Mouse (Mus musculus) embryo, embryonic 9.5 days (tissue): ENCODE measurements at regions not wholly inside any gene's neighbourhood (a gene's known extent, or its start where the extent isn't known, plus 50 kb on each side); places are given as distances from the start of the nearest gene placed in this dataset.
A peak's percentile ranks its signal among the peaks of the same experiment; 100 is the strongest.

Experiments
- DNase-seq: peaks from one replicate; pipeline ENCODE4 v3.0.0-alpha.2; 2017; ENCODE audit errors: extremely low spot score

DNA sequence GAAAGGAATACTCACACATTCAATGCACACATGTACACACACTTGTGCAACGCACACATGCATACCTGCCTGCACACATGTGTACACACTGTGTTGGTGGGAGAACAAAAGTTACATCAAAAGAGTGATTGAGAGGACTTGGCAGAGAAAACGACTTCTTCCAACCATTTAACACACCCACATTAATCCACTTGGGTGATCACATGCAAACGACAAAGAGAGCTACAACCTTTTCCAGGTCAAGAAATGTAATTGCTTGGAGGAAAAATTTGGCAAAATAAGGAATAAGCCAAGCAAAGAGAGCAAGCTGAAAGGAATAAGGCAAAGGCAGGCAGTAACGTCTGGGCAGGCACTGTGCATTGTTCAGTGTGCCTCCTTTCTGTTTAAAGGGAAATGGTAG, 67.3 kb downstream of the C1d start:
- no peak for DNase-seq

DNA sequence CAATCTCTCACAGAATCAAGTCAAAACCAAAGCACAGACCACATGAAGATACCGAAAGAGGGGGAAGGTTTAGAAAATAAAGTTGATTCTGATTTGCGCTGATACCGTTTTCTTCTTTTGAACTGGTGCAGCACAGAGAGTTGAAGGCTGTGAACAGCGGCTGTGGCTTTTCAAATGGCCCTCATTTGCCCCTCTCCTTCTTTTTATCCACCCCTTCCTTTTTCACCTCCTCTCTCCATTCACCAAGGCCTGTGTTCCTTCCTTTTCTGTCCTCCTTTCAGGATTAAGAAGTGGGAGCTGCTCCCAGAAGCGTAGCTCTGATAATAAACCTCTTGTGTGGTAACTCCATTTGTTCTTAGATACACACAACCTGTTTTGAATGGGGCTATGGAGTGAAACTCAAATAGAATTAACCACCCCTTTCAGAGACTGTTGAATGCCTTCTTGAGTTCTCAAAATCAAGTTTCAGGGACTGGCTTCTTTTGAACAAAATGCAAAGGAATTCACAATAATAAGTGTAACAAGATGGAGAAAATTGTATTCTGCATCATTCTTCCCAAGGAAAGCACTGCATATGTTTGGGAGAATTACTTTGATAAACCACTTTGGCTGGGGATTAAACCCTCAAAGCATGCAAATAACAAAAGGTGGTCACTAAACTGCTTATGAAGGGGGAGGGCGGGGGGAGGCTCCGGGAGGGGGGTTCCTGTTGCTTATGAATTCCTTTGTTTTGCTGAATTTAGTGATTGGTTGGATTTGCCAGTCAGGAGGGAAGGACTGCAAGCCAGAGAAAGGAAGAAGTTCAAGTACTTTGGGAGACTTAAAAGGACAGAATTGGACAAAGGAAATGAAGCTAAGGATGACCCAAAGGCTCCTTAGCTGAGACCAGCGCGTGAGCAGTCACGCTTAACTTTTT, 68.6 kb downstream of the C1d start:
- DNase-seq, result peak; percentile 22

DNA sequence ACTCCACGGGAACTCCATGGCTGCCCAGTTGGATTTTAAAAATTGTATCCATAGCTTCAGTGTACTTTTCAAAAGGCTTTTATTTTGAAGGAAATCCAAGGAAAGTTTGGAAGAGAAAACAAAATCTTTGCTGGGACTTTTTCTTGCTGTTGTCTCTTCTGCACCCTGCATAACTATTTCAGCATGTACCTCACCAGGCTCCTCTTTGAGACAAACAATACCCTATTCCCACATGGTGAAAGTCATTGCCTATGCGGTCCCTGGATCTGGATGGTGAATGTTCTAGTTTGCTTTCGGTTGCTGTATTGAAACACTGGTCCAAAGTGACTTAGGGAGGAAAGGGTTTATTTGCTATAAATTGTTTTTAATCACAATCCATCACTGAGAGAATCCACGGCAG, 69.3 kb downstream of the C1d start:
- no peak for DNase-seq

DNA sequence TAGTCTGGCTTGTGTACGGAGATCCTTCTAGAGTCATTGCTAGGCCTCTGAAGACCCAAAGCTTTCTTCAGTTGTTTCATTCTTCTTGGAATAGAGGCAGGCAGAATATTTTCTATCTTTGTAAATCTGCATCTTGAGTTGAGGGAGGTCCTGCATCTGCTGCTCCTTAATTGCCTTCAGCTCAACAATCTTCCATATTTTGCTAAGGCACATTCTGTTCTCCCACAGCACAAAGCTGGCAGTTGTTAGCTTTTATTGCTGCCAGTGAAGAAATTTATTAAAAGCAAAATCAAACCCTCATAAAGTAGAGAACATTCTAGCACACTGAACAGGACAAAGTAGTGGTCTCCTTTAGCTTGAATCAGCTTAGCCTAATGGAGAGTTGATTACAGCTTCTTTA, 94.1 kb downstream of the C1d start:
- DNase-seq, result no peak

DNA sequence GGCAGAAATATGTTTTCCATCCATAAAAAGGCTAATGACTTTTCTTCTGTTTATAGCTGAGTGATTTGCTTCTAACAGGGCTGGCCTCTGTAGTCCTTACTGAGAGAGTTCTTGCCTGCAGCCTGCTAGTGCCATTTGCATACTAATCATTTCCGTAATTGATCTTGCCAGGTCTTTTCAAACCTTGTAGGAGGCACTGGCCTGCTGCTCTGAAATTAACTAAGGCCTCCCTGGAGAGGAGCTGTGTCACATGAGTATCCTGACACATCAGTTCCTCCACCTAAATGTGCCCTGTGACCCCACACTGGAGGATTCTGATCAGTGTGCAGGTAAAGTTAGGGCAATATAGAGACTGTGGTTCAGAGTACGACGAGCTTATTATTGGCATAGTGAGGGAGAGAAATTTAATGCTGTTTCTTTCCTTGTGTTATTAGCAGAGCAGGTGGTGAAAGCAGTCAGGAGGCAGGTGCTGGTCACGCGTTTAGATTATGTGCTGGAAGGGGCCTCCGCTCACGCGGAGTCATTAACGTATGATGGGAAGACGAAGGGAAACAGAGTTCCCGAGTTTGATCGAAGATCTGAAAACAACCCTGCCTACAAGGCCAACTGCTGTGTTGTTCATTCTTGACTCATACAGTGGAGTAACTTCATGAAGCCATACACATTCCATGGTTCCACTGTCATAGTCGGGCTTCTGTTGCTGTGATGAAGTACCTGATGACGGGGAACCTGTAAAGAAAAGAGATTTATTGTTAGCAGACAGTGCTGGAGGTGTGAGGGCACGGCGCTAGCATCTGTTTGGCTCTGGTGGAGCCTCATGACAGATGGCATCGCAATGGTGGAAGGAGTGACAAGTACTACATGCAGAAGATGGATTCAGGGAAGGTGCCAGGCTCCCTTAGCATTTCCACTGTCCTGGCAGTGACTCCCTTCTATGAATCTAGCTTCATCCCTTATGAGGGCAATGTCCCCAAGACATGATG, 95.1 kb downstream of the C1d start:
- DNase-seq, result no peak

DNA sequence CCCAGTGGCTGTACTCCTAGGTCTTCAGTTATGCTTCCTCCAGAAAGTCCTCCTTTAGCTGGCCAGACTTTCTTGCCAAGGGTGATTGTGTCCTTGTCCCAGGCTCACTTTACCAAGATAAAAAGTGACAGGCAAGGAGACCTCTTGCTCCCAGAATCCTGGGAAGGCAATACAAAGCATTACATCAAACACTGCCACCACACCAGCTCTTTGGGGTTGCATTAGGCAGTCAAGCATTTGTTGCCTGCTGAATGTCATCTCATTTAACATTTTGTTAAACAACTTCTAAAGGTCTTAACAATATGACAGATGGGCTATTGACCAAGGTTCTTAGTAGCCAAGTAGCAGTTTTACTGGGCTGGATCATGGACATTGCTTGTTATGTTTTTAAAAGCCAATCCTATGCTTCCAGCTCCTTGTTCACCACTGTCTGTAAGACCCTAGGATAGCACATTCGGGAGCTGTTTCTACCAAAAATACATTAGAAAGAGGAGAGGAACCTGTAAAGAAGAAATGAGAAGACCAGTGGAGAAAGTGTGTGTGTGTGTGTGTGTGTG, 102.4 kb downstream of the C1d start:
- DNase-seq, result peak; percentile 10

DNA sequence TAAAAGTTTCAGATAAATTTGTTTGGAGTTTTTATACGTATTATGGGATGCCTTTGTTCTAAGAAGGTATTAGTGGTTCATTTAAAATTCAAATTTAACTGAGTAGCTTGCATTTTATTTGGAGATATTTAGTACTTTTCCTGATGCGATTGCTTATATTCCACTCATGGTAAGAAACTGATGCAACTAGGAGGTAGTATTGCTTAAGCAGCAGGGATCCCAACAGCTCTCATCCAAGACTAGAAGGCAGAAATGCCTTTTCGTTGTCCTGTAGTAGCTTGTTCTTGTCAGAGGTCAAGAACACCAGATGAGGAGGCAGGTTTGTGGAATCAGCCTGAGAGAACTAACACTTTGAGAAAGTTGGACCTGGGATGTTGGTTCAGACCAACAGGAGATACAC, 120.5 kb downstream of the C1d start:
- no peak for DNase-seq

DNA sequence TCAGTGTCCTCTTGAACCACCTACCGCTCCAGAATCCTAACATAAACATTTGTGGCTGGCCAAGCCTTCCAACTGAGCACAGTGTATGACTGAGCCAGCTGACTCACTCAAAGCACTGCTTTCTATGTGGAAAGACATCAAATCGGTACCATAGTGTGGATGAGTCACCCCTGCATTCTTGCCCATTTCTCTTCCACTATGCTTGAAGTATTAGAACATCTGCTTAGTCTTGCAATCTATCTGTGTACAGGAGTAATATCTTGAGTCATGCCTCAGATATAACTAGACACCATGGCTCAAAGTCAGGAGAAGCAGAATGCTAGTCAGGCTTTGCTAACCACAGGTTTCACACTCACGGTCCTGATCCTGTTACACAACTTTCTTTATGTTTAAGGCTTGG, 129.4 kb downstream of the C1d start:
- no peak for DNase-seq

DNA sequence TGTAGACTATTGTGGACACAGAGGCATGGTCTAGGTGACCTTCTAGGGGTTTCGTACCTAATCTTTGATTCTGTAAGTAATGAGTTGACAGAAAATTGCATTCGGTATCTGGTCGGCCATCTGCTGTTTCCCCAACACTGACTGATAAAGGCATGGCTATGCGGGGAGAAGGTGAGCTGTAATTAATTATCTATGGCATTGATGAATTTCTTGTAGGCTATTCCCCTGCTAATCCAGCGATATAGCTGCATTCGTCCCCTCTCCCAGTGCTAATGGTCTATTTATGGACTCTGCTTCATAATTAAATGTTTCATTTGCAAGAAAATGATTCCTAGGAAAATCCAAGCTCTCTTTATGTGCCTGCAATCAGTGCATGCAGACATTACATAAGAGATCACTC, 136.5 kb downstream of the C1d start:
- DNase-seq, result no peak

DNA sequence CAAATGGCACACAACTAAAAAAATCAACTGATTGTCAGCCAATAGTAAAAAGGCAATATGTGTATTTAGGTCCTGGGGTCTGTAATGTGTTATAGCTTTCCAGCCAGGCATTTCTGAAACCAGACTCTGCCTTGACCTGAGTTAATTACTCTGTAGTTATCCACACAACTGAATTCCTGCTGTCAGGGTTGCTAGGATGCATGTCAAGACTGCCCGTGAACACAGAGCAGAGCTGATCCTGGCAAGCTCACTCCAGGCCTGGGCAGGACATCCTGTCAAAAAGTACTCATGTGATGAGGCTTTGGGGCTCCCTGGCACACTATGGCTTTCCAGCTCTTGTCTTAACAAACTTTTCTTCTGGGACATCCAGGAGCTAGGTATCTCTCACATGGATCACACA, 157.2 kb downstream of the C1d start:
- peak; percentile 31 for DNase-seq

DNA sequence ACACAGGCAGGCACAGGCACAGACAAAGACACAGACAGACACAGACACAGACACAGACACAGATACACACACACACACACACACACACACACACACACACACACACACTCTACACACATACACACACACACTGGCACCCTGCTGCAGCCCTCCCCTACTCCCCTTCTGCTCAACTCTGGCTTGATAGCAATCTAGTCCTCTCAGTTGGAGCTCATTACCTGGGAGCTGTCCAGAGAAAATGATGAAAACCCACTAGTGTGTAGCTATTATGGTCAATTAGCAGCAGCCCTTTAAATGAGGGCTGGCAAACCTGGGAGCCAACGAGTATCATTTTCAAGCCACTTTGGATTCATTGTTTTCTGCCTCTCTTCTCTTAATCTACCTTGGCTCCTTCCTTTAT, 157.8 kb downstream of the C1d start:
- DNase-seq, result no peak

DNA sequence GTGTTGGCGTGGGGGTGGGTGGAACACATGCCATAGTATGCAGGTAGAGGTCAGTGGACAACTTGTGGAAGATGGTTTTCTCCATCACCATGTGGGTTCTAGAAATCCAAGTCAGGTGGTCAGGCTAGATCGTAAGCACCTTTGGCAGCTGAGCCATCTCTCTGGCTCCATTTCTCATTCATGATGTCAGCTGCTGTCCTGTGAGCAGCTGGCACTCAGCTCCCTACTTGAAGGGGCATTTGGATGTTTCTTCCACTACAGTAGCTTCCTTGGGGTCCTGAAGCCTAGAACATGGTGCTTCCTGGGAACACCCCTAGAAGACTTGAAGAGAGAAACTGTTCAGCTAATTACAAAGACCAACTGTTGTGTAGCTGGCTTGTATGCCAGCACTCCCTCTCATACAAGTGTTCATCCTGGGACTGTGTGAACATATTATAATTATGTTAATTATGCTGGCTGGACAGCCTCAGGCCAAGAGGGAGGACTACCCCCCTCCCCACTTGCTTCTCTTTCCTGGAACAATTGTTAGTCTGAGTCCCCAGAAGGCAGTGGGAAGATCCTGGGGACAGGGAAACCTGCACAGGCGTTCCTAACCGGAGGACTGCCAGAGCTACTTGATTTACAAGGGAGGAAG, 160.4 kb downstream of the C1d start:
- DNase-seq, result no peak

DNA sequence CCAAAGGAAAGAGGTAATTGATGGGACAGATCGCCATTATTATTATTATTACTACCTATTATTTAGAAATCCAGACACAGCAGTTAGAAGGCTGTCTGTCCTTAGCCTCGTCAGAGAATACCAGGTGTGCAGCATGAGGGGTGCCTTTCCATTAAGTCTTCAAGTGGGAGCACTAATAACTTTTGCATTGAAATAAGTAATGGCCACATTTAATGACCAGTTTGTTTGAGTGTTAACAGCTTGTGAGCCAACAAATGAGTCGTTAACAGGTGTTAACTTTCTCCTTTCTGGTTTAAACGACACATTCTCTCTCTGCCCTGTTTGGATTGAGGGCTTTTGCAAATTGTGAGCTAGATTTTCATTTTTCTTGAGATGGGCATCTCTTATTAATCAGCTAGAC, 184.8 kb downstream of the C1d start:
- DNase-seq, result no peak

DNA sequence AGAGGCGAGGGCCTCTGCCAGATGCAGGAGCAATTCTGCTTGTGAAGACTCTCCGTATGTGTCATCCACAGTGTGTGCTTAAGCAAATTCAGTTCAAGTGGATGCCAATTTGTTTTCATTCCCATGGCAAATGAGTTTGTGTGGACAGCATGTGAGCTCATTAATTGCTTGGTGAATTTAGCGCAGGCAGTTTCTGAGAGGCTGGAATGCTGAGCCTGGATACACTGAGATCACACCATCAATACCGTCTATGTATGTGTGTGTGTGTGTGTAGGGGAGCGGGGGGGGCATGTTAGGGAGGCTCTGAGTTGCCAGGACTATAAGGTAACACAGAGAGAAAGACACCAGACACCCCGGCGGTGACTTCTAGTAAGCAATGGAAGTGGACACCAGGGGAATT, 191.9 kb downstream of the C1d start:
- no peak for DNase-seq

DNA sequence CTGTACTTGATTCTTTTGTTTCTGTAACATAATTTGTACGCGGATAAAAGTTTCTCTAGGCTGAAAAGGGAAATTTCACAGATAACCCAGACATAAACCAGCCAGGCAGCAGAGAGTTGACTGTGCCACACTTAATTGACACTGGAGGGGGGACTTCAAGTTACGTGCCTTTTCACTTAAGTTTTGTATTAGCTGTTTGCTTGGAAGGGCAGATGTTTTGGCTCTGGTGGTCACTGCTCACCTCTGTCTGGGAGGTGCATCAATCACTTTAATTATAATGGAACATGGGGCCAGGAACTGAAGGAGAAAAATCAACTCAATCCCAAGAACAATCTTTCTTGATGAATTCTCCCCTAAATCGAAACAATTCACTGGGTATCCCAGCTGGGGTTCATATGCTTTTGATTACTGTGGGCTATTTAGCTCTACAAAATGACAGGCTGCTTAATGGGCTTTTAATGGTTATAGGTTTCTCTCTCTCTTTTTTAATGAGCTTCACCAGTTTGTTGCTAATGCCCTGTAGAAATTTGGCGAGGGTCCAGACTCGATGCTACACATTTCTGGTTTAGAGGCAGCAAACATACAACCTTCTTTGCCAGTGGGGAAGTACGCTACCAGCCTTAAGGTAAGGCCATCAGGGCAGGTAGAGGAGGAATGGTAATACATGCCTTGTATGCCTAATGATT, 193.1 kb downstream of the C1d start:
- DNase-seq, result peak; percentile 22

DNA sequence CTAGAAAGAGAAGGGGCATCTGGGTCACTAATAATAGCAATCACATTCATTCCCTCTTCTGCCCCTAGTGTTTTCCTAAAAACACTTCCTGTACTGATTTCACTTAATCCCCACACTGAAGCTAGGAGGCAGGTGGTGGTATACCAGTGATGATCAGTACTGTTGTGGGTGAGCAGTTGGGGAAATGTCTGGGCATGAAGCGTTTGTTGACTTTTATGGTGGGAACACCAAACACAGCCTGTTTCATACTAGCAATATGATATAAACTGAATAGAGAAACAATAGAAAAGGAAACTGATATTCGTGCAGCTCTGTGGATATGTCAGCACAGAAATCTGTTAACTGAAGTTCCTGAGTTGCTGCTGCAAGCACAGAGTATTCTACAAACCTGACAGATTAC, 194.1 kb downstream of the C1d start:
- DNase-seq, result no peak

DNA sequence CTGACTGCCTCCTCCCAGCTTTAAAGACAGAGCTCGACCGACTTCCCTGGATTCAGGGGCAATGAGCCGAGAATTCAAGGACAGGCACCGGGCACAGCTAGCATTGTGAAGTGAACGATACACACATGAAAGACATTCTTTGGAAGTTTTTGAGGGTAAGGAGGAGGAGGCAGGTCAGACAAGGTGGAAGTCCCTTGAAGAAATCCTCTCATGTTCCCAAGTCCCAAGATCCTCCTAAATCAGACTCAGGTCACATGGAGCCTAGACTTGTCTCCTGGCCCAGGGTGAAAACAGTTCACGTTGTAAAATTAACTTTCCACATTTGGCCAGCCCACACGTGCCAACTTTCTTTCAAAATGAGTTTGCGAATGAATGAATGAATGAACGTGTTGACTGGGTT, 196.2 kb downstream of the C1d start:
- no peak for DNase-seq

DNA sequence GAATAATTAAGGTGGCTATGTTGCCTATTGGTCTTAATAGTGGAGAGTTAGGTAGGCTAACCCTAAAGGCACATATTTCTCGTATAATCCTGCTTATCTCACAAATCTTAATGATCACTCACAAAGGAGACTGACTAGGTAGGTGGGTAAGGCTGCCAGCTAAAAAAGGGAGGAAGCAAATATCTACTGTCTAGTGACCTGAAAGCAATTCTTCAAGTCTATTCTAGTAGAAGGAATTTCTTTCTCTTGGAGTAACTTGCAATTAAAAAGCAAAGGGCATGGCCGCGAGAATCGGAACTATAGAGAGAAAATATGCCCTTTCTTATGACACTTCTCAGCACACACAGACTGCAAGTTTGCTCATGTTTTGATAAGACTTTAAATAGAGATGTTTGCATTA, 201.6 kb downstream of the C1d start:
- DNase-seq, result no peak

DNA sequence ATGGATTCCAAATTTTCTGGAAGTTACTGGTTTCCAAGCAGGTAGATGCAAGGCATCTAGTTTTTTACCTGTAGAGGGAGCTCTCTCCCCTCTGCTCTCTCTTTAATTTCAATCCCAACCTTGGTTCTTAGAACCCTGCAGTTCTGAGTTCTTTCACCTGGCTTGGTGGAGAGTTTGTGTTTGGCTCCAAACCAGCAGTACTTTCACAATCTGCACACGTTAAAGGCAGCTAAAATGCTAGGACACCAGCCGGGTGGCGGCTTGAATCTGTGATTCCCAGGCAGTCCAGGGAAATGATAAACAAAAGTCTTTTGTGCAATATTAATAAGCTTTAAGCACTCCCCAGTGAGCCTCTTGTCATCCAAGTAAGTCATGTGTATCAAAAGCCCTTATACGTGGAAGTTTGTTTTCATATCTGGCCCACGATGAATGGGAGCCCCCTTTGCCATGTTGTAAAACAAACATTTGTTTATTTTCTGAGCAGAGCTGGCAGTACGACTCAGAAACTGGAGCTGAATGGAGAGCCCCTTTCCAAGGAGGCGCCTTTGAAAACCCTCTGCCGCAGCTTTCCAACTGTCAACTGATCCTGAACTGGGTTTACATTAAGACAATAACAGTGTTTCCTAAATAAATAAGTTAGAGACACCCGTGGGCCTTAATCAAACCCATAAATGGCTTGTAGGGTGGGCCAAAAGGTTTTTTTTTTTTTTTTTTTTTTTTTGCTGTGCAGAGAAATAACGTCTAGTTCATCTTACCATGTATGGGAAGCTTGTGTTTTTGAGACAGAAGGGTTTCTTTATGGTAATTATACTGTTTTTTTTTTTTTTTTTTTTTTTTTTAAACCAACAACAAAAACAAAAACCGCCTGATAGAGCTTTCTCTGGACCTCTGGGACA, 202.9 kb downstream of the C1d start:
- DNase-seq, result peak; percentile 55

DNA sequence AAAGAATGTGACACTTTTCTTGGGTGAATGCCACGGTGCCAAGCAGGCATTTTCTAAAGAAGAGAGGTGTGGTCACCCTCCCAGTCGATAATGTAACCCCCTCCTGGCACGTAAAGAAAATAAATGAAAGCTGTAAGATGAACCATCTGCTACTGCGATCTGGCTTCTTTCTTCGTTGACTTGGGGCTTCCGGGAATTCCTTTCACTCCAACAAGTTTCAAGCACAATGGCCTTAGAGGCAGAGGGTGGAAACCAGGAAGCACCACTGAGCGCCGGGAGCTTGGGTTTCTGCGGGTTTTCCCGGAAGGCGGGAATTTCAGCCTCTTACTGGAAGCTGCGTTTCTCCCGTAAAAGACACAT, 203.5 kb downstream of the C1d start:
- peak; percentile 54 for DNase-seq
